24 mouse cellular contexts compared by ENCODE assay signal in genomic region chr1:52176999-52177398, GRCm38 (mm10). TPM values are rescaled to one million over a fixed set of nuclear protein-coding genes. Genes with fewer than 3 reads are reported as not detected.
DNase-seq lines count a peak whose midpoint lies in the region; ATAC-seq and TF ChIP-seq lines count a peak whose summit lies in the region.
"Had no signal": no experiment of that assay in that cellular context is flagged by ENCODE, and none has a peak within 500 bp of the region (broad histone marks: within the 10 kb centered on the region; RNA-seq: fewer than 3 reads in every experiment).

No protein-coding gene starts in this region.

- no peak for TF ChIP-seq CTCF in lung, adult 2 months (IDR thresholded peaks at IDR 0.05; ENCODE audit: insufficient read depth, low read length)

- H3K4me3 ChIP-seq in kidney, embryonic 14.5 days (ENCODE audit: low read length), result no peak overlapping the region
- H3K4me3 ChIP-seq in intestine, embryonic 16.5 days (ENCODE audit: low read length), result no peak overlapping the region
- H3K4me3 ChIP-seq in limb, embryonic 10.5 days, result no peak overlapping the region
- no peak overlapping the region for H3K4me3 ChIP-seq in lung, adult 2 months (replicated peaks; ENCODE audit: extremely low read depth, low read depth, low read length)
- H3K4me3 ChIP-seq: forebrain, embryonic 13.5 days; heart, embryonic 15.5 days; hindbrain, embryonic 13.5 days; limb, embryonic 13.5 days; liver, embryonic 13.5 days; midbrain, embryonic 15.5 days; neural tube, embryonic 15.5 days had no signal

- 79% methylated on average over 2 of the region's 2 CpGs for WGBS in kidney, embryonic 14.5 days
- WGBS in intestine, embryonic 16.5 days, result 68% methylated on average over 2 of the region's 2 CpGs
- 78% methylated on average over 2 of the region's 2 CpGs for WGBS in limb, embryonic 10.5 days
- WGBS in lung, adult 2 months, result 72% methylated on average over 2 of the region's 2 CpGs

- H3K9me3 ChIP-seq in kidney, embryonic 14.5 days (ENCODE audit: control insufficient read depth, low read length), result no peaks in the 10 kb centered on the region
- no peaks in the 10 kb centered on the region for H3K9me3 ChIP-seq in intestine, embryonic 16.5 days (ENCODE audit: control insufficient read depth, low read length)
- no peaks in the 10 kb centered on the region for H3K9me3 ChIP-seq in limb, embryonic 10.5 days (replicated peaks)
- H3K9me3 ChIP-seq: forebrain, embryonic 13.5 days; heart, embryonic 15.5 days; hindbrain, embryonic 13.5 days; limb, embryonic 13.5 days; liver, embryonic 13.5 days; midbrain, embryonic 15.5 days; neural tube, embryonic 15.5 days had no signal

- no peaks in the 10 kb centered on the region for H3K36me3 ChIP-seq in kidney, embryonic 14.5 days (ENCODE audit: control insufficient read depth, insufficient read depth, low read length)
- H3K36me3 ChIP-seq in intestine, embryonic 16.5 days (ENCODE audit: control insufficient read depth, insufficient read depth, low read length), result no peaks in the 10 kb centered on the region
- no peaks in the 10 kb centered on the region for H3K36me3 ChIP-seq in limb, embryonic 10.5 days
- H3K36me3 ChIP-seq: heart, embryonic 15.5 days; hindbrain, embryonic 13.5 days; limb, embryonic 13.5 days; liver, embryonic 13.5 days; midbrain, embryonic 15.5 days; neural tube, embryonic 15.5 days had no signal

- peak; percentile 38 for DNase-seq in kidney, adult 11 months
- no peak for DNase-seq in kidney, postnatal 4 days
- peak; percentile 45 for DNase-seq in kidney, postnatal 14 days
- DNase-seq in limb, embryonic 10.5 days (ENCODE audit: low spot score), result no peak
- DNase-seq in lung, adult 2 months, result no peak
- DNase-seq: adrenal gland, adult 8-10 months; cerebellum, adult 8-10 months; cerebellum, postnatal 36 days; liver, embryonic 13.5 days; lung, adult 18-20 months; lung, postnatal 14 days; retina, postnatal 1 day; right cerebral cortex, postnatal 25 days; thymus, postnatal 14 days had no signal

- no peaks in the 10 kb centered on the region for H3K27me3 ChIP-seq in kidney, embryonic 14.5 days (ENCODE audit: control insufficient read depth, insufficient read depth, low read length)
- H3K27me3 ChIP-seq in intestine, embryonic 16.5 days (replicated peaks; ENCODE audit: control insufficient read depth, insufficient read depth, low read length), result no peaks in the 10 kb centered on the region
- H3K27me3 ChIP-seq in limb, embryonic 10.5 days (ENCODE audit: low read depth, poor library complexity, severe bottlenecking), result no peaks in the 10 kb centered on the region
- H3K27me3 ChIP-seq: forebrain, embryonic 13.5 days; heart, embryonic 15.5 days; hindbrain, embryonic 13.5 days; limb, embryonic 13.5 days; liver, embryonic 13.5 days; midbrain, embryonic 15.5 days; neural tube, embryonic 15.5 days had no signal

- H3K27ac ChIP-seq in kidney, embryonic 14.5 days (ENCODE audit: low read depth, low read length), result no peak overlapping the region
- H3K27ac ChIP-seq in intestine, embryonic 16.5 days (ENCODE audit: low read length), result peak overlapping the region; percentile 10; the same call in 1 of the 2 replicates
- peak overlapping the region; percentile 19; the same call in 1 of the 2 replicates for H3K27ac ChIP-seq in limb, embryonic 10.5 days
- H3K27ac ChIP-seq: forebrain, embryonic 13.5 days; heart, embryonic 15.5 days; hindbrain, embryonic 13.5 days; limb, embryonic 13.5 days; liver, embryonic 13.5 days; midbrain, embryonic 15.5 days; neural tube, embryonic 15.5 days had no signal

- no peak for ATAC-seq in kidney, embryonic 14.5 days (ENCODE audit: low FRiP score, low TSS enrichment)
- ATAC-seq in intestine, embryonic 16.5 days, result peak; percentile 61
- ATAC-seq in frontal cortex, adult (ENCODE audit: low TSS enrichment), result no peak
- ATAC-seq: activated CD4-positive, CD25-positive, alpha-beta regulatory T cell, adult 4 months; forebrain, embryonic 13.5 days; midbrain, embryonic 15.5 days had no signal

- TF ChIP-seq POLR2A in lung, adult 2 months (IDR thresholded peaks at IDR 0.05; ENCODE audit: borderline replicate concordance, extremely low read depth, low read depth, low read length), result no peak

- H3K4me2 ChIP-seq in kidney, embryonic 14.5 days (replicated peaks; ENCODE audit: low read depth, low read length), result no peak overlapping the region
- no peak overlapping the region for H3K4me2 ChIP-seq in intestine, embryonic 16.5 days (ENCODE audit: low read depth, low read length)
- H3K4me2 ChIP-seq: forebrain, embryonic 13.5 days; heart, embryonic 15.5 days; hindbrain, embryonic 13.5 days; limb, embryonic 13.5 days; liver, embryonic 13.5 days; midbrain, embryonic 15.5 days; neural tube, embryonic 15.5 days had no signal

- H3K9ac ChIP-seq in kidney, embryonic 14.5 days (ENCODE audit: low read depth, low read length), result no peak overlapping the region
- H3K9ac ChIP-seq in intestine, embryonic 16.5 days (ENCODE audit: low read depth, low read length), result no peak overlapping the region
- H3K9ac ChIP-seq: forebrain, embryonic 13.5 days; heart, embryonic 15.5 days; hindbrain, embryonic 13.5 days; limb, embryonic 13.5 days; liver, embryonic 13.5 days; midbrain, embryonic 15.5 days; neural tube, embryonic 15.5 days had no signal

- H3K4me1 ChIP-seq in kidney, embryonic 14.5 days (ENCODE audit: control insufficient read depth, insufficient read depth, low read length), result no peaks in the 10 kb centered on the region
- H3K4me1 ChIP-seq in intestine, embryonic 16.5 days (ENCODE audit: control insufficient read depth, insufficient read depth, low read length), result no peaks in the 10 kb centered on the region
- H3K4me1 ChIP-seq in limb, embryonic 10.5 days, result peaks cover 22% of the 10 kb centered on the region
- H3K4me1 ChIP-seq in lung, adult 2 months (ENCODE audit: control insufficient read depth, insufficient read depth, low read length), result no peaks in the 10 kb centered on the region
- H3K4me1 ChIP-seq: forebrain, embryonic 13.5 days; hindbrain, embryonic 13.5 days; midbrain, embryonic 15.5 days; neural tube, embryonic 15.5 days had no signal

RNA-seq across cellular contexts. Expression of gene Gls, which starts 56.0 kb away (rescaled TPM):
- 35.1 and 37.1 TPM in 2 replicates for polyA plus RNA-seq in kidney, embryonic 14.5 days (2014; fragmentation: Nextera tagmentation; extraction: Ambion mirVana)
- polyA plus RNA-seq in intestine, embryonic 16.5 days (2015; fragmentation: Nextera tagmentation; extraction: Ambion mirVana), result 21.0 and 22.9 TPM in 2 replicates
- polyA plus RNA-seq in limb, embryonic 10.5 days (2016; fragmentation: Nextera tagmentation; extraction: Ambion mirVana), result 17.2 and 22.6 TPM in 2 replicates
- 11.1 and 20.0 TPM in 2 replicates for polyA plus RNA-seq in lung, adult 2 months (2012; rRNA removed)

RNA-seq across cellular contexts. Expression of gene Stat1, which starts 57.8 kb away (rescaled TPM):
- 16.7 and 20.0 TPM in 2 replicates for polyA plus RNA-seq in kidney, embryonic 14.5 days (2014; fragmentation: Nextera tagmentation; extraction: Ambion mirVana)
- polyA plus RNA-seq in intestine, embryonic 16.5 days (2015; fragmentation: Nextera tagmentation; extraction: Ambion mirVana), result 30.3 and 33.4 TPM in 2 replicates
- 7.2 and 10.5 TPM in 2 replicates for polyA plus RNA-seq in limb, embryonic 10.5 days (2016; fragmentation: Nextera tagmentation; extraction: Ambion mirVana)
- 59.1 and 62.6 TPM in 2 replicates for polyA plus RNA-seq in lung, adult 2 months (2012; rRNA removed)

Comparison
In these comparisons a context has a peak if more than half of its experiments do, and no peak if none do; other contexts are left out.
1. DNase-seq: peak in kidney, adult 11 months (single experiment) and kidney, postnatal 14 days (single experiment); none in kidney, postnatal 4 days (0 of 2), limb, embryonic 10.5 days (single experiment) and lung, adult 2 months (single experiment).